Mouse (Mus musculus) heart, adult 2 months (tissue): Measurements from ENCODE around the gene Gfpt2. TPM values are rescaled to one million over a fixed set of nuclear protein-coding genes. Genes with fewer than 3 reads are reported as not detected.
A peak's percentile ranks its signal among the peaks of the same experiment; 100 is the strongest.

ENCODE experiments used
- DNase-seq, 2 experiments: peaks; one replicate each; pipeline ENCODE4 v3.0.0; 2021
- H3K27ac ChIP-seq: fragments of 200-600 bp; 2 replicates; pipeline ENCODE4 v1.8.1; 2022
- H3K27me3 ChIP-seq: fragments of 200-500 bp; 2 replicates; pipeline ENCODE4 v1.6.1; 2012; ENCODE audit warnings: mild to moderate bottlenecking, low read length, inconsistent platforms, mixed read lengths; ENCODE audit not compliant: control insufficient read depth, insufficient read depth
- H3K36me3 ChIP-seq: fragments of 200-500 bp; 2 replicates; pipeline ENCODE4 v1.6.1; 2012; ENCODE audit warnings: low read length, inconsistent platforms; ENCODE audit not compliant: control insufficient read depth, insufficient read depth
- H3K4me1 ChIP-seq: fragments of 200-500 bp; 2 replicates; pipeline ENCODE4 v1.6.1; 2011; ENCODE audit warnings: low read length; ENCODE audit not compliant: control insufficient read depth, insufficient read depth
- H3K4me3 ChIP-seq: fragments of 200-600 bp; 2 replicates; pipeline ENCODE4 v1.8.1; 2022
- H3K79me2 ChIP-seq: fragments of 200-500 bp; replicated peaks from 2 replicates; pipeline ENCODE4 v1.6.1; 2012; ENCODE audit warnings: mild to moderate bottlenecking, inconsistent platforms, low read length, moderate library complexity, mixed read lengths; ENCODE audit not compliant: control insufficient read depth, insufficient read depth
- H3K9ac ChIP-seq: fragments of 200-500 bp; 2 replicates; pipeline ENCODE4 v1.6.1; 2012; ENCODE audit warnings: low read depth, mild to moderate bottlenecking, control low read depth, inconsistent platforms, low read length, mixed read lengths
- CTCF ChIP-seq: fragments of 200-600 bp; IDR thresholded peaks from 2 replicates; pipeline ENCODE4 v1.8.1; 2022; ENCODE audit warnings: antibody characterized with exemption, mild to moderate bottlenecking, moderate library complexity
- EP300 ChIP-seq: fragments of 200-500 bp; IDR thresholded peaks from 2 replicates; pipeline ENCODE4 v1.6.1; 2011; ENCODE audit warnings: low read depth, low read length, control low read depth; ENCODE audit not compliant: insufficient read depth
- POLR2A ChIP-seq: fragments of 200-500 bp; IDR thresholded peaks from 2 replicates; pipeline ENCODE4 v1.6.1; 2011; ENCODE audit warnings: mild to moderate bottlenecking, low read depth, low read length, control low read depth; ENCODE audit not compliant: insufficient read depth
- WGBS: fragments of 180-500 bp; shearing (Covaris S2); methylation state at CpG from one replicate; pipeline ENCODE4 v1.1.7; 2018; 5-methylcytosine and 5-hydroxymethylcytosine counted together
- intact Hi-C: fragments of 180-260 bp; cut with DNase I; formaldehyde crosslinking; loops from one replicate; pipeline ENCODE4 v1.15.1; 2025
- polyA plus RNA-seq: library from polyadenylated mRNA; depleted of rRNA; stranded (reverse); fragments of >200 nt; gene quantifications from 2 replicates; pipeline ENCODE4 v1.2.3, GENCODE M21; 2012
- total RNA-seq, 2 experiments: library from RNA; stranded (reverse); gene quantifications; 2 replicates each; pipeline ENCODE4 v1.2.3; 2021

Gfpt2 gene
- total and polyA plus RNA-seq, 3 experiments, result 11.8 to 14.0 (median 13.8) TPM

DNA sequence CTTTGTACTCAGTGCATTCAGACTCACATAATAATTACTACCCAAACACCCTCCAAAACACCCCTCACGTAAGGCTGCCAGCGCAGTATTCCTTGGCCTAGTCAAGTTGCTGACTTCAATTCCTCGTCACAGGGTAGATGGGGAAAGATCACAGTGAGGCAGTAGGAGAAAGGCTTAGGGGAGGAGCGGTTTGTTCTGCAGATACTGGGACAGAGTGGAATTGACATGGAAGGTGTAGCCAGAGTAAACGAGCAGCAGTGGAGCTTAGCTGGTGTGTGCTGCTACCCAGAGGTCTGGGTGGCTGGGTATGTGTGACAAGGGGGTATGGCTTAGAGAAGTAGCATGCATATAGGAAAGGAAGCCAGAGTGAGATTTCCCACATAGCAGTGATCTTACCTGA lies 73.3 kb downstream of the Gfpt2 start:
- no peaks in the 10 kb centered on the region for H3K4me1 ChIP-seq
- H3K36me3 ChIP-seq, result no peaks in the 10 kb centered on the region
- H3K4me3 ChIP-seq, result no peak overlapping the region
- no peaks in the 10 kb centered on the region for H3K79me2 ChIP-seq
- 87% methylated on average over 5 of the region's 5 CpGs for WGBS
- H3K9ac ChIP-seq, result no peak overlapping the region
- no peak for TF ChIP-seq CTCF
- no peak for TF ChIP-seq POLR2A
- no peak for TF ChIP-seq EP300
- no peak overlapping the region for H3K27ac ChIP-seq
- intact Hi-C loops, result loop anchor here (5.0 kb wide), 1 partner anchor 40 kb away; no protein-coding TSS in a partner anchor
- no peak for DNase-seq
- H3K27me3 ChIP-seq, result no peaks in the 10 kb centered on the region

DNA sequence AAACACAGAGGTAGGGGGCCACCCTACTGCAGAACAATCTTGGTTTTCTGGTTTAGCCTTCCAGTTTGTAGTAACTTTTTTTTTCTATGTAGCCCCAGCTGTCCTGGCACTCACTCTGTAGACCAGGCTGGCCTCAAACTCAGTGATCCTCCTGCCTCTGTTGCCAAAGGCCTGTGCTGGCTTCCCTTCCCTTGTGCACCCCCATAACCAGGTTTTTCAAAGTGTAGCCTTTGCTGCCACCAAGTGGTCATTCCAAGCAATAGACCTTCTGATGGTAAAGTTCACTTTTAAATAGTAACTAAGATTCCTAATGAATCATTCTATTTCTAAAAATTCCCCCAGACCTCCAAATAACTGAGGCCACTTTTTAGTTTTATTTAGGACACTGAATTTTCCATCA lies 75.8 kb downstream of the Gfpt2 start:
- Histone ChIP-seq H3K27ac (no peak overlapping the region), H3K4me1 (no peaks in the 10 kb centered on the region), H3K79me2 (no peaks in the 10 kb centered on the region), H3K27me3 (no peaks in the 10 kb centered on the region), H3K4me3 (no peak overlapping the region), H3K36me3 (no peaks in the 10 kb centered on the region), H3K9ac (no peak overlapping the region)
- peak; percentile 35 to 55 for DNase-seq
- intact Hi-C loops, result loop anchor here (1.0 to 5.0 kb wide), 3 partner anchors 42 to 217 kb away; no protein-coding TSS in a partner anchor
- peak; percentile 35; the same call in 1 of the 2 replicates for TF ChIP-seq EP300
- no peak for TF ChIP-seq POLR2A
- TF ChIP-seq CTCF, result peak; percentile 86

DNA sequence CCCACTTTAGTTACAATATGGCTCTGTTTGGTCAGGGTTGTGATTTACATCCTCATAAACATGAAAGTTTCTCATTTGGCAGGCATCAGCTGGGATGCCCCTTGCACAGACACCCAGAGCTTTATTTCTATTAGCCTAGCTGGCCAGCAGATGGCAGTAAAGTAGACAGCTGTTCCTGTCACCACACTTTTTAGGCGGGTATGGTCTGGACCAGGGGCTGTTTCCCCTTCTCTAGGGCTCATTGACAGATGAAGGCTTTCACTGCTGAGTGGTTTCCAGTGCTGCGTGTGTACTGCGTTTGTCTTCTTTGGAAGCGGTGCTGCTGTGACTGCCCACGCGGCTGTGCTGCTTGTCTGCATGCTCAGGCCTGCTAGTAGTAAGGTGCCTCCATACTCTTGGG lies 77.9 kb downstream of the Gfpt2 start:
- no peak for TF ChIP-seq POLR2A
- TF ChIP-seq CTCF, result peak; percentile 79
- no peak for TF ChIP-seq EP300
- H3K4me1 ChIP-seq, result no peaks in the 10 kb centered on the region; the same call in 1 of the 2 replicates
- intact Hi-C loops, result no loop called here
- DNase-seq, result peak in 1 of 2 experiments; percentile 28
- no peaks in the 10 kb centered on the region for H3K27me3 ChIP-seq
- no peaks in the 10 kb centered on the region for H3K36me3 ChIP-seq
- no peak overlapping the region for H3K4me3 ChIP-seq
- H3K27ac ChIP-seq, result no peak overlapping the region
- WGBS, result 56% methylated on average over 6 of the region's 6 CpGs
- no peak overlapping the region for H3K9ac ChIP-seq
- H3K79me2 ChIP-seq, result no peaks in the 10 kb centered on the region

DNA sequence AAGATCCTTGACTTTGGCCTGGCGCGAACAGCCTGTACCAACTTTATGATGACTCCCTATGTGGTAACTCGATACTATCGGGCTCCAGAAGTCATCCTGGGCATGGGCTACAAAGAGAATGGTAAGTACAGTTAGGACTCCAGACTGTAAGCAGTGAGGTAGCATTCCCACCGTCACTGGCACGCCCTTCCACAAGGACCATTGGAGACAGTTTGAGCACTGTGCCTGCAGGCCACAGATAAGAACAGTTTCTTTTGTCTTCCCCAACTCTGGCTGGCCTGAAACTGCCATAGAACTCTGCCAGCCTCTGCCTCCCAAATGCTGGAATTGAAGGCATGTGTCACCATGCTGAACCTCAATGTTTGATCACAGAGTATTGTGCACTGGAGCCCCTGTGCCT lies 78.8 kb downstream of the Gfpt2 start:
- no peaks in the 10 kb centered on the region for H3K27me3 ChIP-seq
- peaks cover 3% of the 10 kb centered on the region for H3K4me1 ChIP-seq
- WGBS, result 88% methylated on average over 6 of the region's 6 CpGs
- H3K27ac ChIP-seq, result no peak overlapping the region
- no peak overlapping the region for H3K4me3 ChIP-seq
- no peaks in the 10 kb centered on the region for H3K79me2 ChIP-seq
- no peaks in the 10 kb centered on the region for H3K36me3 ChIP-seq
- DNase-seq, result no peak
- no peak overlapping the region for H3K9ac ChIP-seq
- intact Hi-C loops, result no loop called here
- no peak for TF ChIP-seq POLR2A
- TF ChIP-seq EP300, result no peak
- no peak for TF ChIP-seq CTCF

DNA sequence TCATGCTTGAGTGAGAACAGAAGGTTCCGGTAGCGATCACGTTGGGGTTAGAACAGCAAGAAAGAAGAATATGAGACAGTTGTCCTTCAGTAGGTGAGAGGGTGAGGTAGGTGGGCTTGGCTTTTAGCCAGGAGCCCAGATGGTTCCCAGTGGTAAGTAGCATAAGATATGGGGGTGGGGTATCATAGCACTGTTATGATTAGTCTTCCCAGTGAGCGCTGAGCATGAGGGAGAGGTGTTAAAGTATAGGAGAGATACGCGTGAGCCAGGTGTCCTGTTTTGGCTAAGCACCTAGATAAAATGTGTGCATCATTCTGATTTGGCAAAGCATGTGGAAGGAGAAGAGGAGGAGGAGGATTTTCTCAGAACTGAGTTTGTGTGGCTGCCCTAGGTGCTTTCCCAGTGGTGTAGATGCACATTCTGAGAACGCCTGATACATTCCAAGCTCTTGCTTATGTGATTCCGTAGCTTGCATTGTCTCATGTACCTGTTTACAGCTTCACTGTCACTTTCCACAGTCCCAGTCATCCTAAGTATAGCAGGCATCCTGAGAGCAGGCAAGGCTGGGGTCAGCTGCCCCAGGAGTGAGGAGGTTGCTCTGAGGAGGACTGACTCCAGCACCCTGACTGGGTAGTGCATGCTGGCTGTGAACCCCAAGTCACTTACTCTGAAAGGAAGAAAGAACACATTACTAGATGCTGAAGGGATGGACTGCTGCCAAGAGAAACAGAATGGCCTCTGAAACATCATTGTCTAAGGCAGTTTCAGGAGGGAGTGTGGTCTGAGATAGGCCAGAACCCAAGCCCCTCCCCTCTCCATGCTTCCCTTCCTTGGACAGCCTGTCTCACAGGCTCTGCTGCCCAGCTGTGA lies 83.2 kb downstream of the Gfpt2 start:
- peaks cover 3% of the 10 kb centered on the region for H3K4me1 ChIP-seq
- no peaks in the 10 kb centered on the region for H3K79me2 ChIP-seq
- no peaks in the 10 kb centered on the region; the same call in 1 of the 2 replicates for H3K36me3 ChIP-seq
- no peak overlapping the region; the same call in 1 of the 2 replicates for H3K9ac ChIP-seq
- intact Hi-C loops, result no loop called here
- no peaks in the 10 kb centered on the region for H3K27me3 ChIP-seq
- 76% methylated on average over 8 of the region's 8 CpGs for WGBS
- H3K27ac ChIP-seq, result no peak overlapping the region
- TF ChIP-seq EP300 (no peak), CTCF (no peak)
- DNase-seq, result peak in 1 of 2 experiments; percentile 27
- H3K4me3 ChIP-seq, result no peak overlapping the region

DNA sequence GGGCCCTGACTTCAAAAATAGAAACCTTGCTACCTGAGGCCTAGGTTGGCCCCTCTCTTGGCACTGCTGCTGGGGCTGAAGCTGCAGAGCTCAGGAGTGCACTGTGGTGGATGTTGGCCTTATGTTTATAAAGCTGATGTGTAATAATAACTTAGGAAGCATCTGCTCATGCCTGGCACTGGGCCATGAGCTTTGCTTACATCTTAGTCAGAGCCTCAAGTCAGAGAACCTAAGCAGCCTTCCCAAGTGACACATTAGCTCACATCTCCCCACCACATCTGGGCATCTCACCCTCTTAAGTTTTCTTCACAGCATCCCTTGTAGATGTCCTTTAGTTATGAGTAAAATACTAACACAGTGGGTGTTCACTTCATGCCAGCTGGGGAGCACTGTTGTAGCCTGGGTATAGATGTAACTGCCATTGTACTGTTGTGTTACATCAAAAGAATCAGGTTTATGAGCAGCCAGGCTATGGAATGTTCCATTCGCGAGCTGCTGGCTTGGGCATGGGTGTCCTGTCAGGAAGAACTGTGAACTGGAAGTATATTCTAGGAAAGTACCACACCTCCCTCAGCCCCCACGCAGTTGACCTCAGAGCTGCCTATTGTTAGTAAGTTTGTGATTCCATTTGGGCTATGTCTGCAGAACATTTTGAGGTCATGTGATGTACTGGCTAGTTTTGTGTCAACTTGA lies 86.1 kb downstream of the Gfpt2 start:
- whole genome bisulfite sequencing, result 49% methylated on average over 3 of the region's 3 CpGs
- Histone ChIP-seq H3K36me3 (no peaks in the 10 kb centered on the region; the same call in 1 of the 2 replicates), H3K27me3 (no peaks in the 10 kb centered on the region), H3K27ac (no peak overlapping the region), H3K4me1 (peaks cover 3% of the 10 kb centered on the region), H3K4me3 (no peak overlapping the region), H3K79me2 (no peaks in the 10 kb centered on the region), H3K9ac (no peak overlapping the region)
- intact Hi-C loops, result no loop called here
- TF ChIP-seq EP300, result no peak
- no peak for TF ChIP-seq POLR2A
- TF ChIP-seq CTCF, result no peak
- DNase-seq, result no peak
